Mouse (Mus musculus): ENCODE measurements around the gene Vgll3.
A peak's percentile ranks its signal among the peaks of the same experiment; 100 is the strongest.

Vgll3 gene

GRCm38 (mm10) chr16:65814918-65815881 is at the start of gene Vgll3:
Gene Vgll3 (plus strand): TSS chr16:65815257.
- DNase-seq (ENCODE audit: low spot score in 2 of 2): peak in 1 of 2 experiments; percentile 18

- no peak for DNase-seq (ENCODE audit: low spot score in 2 of 2)
Measured at GRCm38 (mm10) chr16:65765976-65766375, 49.1 kb upstream of the Vgll3 start.

GRCm38 (mm10) chr16:65785959-65786358 is 29.1 kb upstream of the Vgll3 start:
- no peak for DNase-seq (ENCODE audit: low spot score in 2 of 2)

- no peak for DNase-seq (ENCODE audit: low spot score in 2 of 2)
Measured at GRCm38 (mm10) chr16:65816059-65816458, 1.0 kb downstream of the Vgll3 start.

- DNase-seq (ENCODE audit: low spot score in 2 of 2): no peak
Measured at GRCm38 (mm10) chr16:65818779-65819178, 3.7 kb downstream of the Vgll3 start.

- DNase-seq (ENCODE audit: low spot score in 2 of 2): no peak
Measured at GRCm38 (mm10) chr16:65820803-65821202, 5.7 kb downstream of the Vgll3 start.

- DNase-seq (ENCODE audit: low spot score in 2 of 2): no peak
Measured at GRCm38 (mm10) chr16:65823721-65824120, 8.7 kb downstream of the Vgll3 start.

GRCm38 (mm10) chr16:65828141-65828565 is 13.1 kb downstream of the Vgll3 start:
- no peak for DNase-seq (ENCODE audit: low spot score in 2 of 2)

- DNase-seq (ENCODE audit: low spot score in 2 of 2): no peak
Measured at GRCm38 (mm10) chr16:65829096-65829495, 14.0 kb downstream of the Vgll3 start.

GRCm38 (mm10) chr16:65834721-65835120 is 19.7 kb downstream of the Vgll3 start:
- no peak for DNase-seq (ENCODE audit: low spot score in 2 of 2)

GRCm38 (mm10) chr16:65850126-65850525 is 35.1 kb downstream of the Vgll3 start:
- DNase-seq (ENCODE audit: low spot score in 2 of 2): no peak

GRCm38 (mm10) chr16:65864471-65864870 is 49.4 kb downstream of the Vgll3 start:
- no peak for DNase-seq (ENCODE audit: low spot score in 2 of 2)

- no peak for DNase-seq (ENCODE audit: low spot score in 2 of 2)
Measured at GRCm38 (mm10) chr16:65867927-65868326, 52.9 kb downstream of the Vgll3 start.

- DNase-seq (ENCODE audit: low spot score in 2 of 2): no peak
Measured at GRCm38 (mm10) chr16:65868933-65869332, 53.9 kb downstream of the Vgll3 start.

GRCm38 (mm10) chr16:65888940-65889339 is 73.9 kb downstream of the Vgll3 start:
- DNase-seq (ENCODE audit: low spot score in 2 of 2): no peak

All from spleen, postnatal 10 days (tissue).